Mouse (Mus musculus) lung, adult 18-20 months (tissue): ENCODE results near the gene Zfr.
"Not testable (repeated sequence)": the region's sequence is repeated elsewhere in the genome, so short reads cannot be mapped to it uniquely, and the experiment has no call there.

ENCODE experiments used
- DNase-seq, 2 experiments: peaks; one replicate each; pipeline ENCODE4 v3.0.0; 2022; ENCODE audit warnings: mixed read lengths in 2 of 2

Gene Zfr

DNA sequence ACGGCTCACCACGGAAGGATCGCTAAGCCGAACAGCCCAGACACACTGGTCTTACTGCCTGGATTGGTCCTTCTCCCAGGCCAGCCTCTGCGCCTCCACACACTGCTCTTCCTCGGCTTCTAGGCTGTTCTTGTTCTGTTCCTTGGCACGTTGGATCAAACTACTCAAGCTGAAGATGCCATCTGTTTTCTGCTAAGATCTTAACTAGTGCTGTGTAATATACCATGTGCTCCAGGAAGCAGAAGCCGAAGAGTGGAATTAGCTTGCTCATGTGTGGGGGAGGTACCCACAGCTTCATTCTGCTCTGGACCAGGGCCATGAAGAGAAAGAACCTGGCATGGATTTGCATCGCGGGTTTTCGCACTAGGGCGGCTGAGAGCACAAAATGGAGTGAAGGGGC is 11.2 kb upstream of the Zfr start:
- DNase-seq, result no peak

DNA sequence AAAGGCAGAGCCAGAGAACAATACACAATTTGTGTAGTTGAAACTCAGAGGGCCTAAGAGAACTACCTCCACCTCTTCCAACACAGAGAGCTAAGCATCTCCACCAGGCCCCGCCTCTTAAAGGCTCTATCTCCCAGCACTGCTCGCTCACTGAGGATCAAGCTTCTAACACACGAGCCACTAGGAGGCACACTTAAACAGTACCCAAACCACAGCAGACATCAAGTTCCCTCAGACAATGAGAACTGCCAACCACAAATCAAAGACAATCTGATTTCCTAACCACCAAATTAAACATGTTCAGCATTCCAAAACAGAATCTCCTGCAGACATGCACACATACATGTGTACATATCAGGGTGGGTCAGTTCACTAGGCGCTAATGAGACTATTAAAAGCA is 9.4 kb upstream of the Zfr start:
- DNase-seq, result peak; percentile 42 to 68

GRCm38 (mm10) chr15:12108922-12109321 is 8.7 kb upstream of the Zfr start:
- DNase-seq, result not testable (repeated sequence)

- DNase-seq, result peak; percentile 35 to 72
These were observed 6.4 kb upstream of the Zfr start for GRCm38 (mm10) chr15:12111232-12111631.

DNA sequence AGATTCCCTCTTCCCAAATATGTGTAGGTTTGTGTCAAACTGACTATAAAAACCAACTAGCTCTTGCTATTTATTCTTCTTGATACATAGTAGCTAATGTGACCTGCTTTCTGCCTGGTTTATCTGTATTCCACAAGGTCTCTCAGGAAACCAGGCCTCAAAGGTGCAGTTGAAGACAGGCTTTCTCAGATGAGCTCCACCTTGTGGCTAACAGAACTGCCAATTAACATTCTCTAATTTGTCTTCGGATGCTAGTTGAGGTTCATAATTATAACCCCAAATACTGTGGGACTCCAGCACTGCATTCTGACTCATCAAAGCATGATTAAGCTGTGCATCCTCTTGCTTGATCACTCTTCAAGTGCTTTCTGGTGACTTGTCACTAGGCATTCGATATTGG is 4.2 kb upstream of the Zfr start:
- no peak for DNase-seq

DNA sequence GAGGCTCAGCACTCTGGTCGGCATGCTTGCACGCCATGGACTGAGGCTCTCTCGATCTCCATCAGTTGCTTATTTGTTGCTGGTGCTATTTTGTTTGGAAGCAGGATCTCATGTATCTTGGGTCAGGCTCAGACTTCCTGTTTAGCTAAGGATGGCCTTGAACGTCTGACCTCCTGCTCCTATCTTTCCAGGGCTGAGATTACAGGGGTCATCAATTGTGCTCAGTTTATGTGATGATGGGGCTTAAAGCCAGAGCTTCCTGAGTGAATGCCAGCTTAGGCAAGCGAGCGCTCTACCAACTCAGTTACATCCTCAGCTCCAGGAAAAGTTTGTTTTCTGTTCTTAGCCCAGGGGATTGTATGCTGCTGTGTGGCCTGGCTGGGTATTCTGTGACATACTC is 3.1 kb upstream of the Zfr start:
- peak; percentile 45 to 60 for DNase-seq

DNA sequence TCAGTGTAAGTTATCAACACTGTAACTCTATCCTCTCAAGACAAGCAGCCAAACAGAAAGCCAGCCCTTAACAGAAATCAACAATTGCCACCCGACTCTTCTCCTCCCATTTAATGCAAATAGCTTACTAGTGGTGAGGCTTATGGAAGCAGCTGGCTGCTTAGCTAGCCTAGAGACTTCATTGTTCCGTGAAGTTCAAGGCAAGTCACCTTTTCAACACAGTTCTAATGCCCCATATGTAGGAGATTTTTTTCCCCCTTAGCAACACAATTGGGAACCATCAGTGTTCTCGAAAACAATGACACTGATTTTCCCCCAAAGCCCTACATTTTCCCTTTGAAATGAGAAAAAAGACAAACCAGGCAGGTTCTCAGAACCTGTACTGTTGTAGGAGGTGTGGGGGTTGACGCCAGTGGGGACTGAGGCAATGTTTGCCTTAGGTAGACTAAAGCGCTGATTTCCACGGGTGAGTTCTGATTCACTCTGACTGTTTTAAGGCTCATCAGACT is 1.9 kb upstream of the Zfr start:
- no peak for DNase-seq

DNA sequence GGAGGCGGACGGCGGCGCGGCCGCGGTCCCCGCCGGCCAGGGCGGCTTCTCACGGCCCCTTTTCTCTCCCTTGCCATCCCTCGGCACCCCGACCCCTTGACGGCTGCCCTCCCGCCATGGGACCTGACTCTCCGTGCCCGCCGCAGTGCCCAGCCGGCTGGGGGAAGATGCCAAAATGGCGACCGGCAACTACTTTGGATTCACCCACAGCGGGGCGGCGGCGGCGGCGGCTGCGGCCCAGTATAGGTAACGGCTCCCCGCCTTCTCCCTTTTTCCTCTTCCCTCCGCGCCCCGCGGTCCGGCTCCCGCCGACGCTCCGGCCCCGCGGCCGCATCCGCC is 431 bp downstream of the Zfr start:
- DNase-seq, result peak in 1 of 2 experiments; percentile 26

- peak; percentile 38 to 40 for DNase-seq
These were observed 949 bp downstream of the Zfr start for GRCm38 (mm10) chr15:12118432-12119128.

DNA sequence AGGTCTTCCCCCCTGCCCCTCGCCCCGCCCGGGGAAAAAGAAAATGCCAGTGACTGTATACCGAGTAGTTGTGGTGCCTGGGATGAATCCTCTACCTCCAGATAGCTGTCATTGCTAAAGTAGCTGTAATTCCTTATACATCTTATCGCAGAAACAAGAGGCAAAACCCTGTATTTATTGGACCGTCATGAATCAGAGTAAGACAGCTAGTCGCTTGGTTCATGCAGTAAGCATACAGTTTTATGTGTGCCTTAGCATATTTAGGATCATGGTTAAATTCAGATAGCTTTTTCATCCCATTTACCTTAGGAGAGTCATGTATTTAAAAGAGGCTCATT is 1.5 kb downstream of the Zfr start:
- no peak for DNase-seq

DNA sequence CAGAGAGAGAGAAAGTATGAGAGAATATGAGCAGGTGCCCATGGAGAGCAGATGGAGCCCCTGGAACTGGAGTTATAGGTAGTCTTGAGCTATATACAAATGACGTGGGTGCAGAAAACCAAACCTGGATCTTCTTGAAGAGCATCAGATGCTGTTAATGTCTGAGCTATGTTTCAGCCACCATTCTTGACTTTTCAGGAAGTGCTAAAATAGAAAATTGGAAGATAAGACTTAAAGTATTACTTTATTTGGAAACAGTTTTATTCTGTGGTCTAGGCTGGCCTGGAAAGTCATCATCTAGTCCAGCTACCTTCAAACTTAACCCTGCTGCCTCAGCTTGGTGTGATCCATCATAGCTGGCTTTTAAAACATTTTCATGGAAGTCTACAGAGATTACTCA is 7.3 kb downstream of the Zfr start:
- no peak for DNase-seq

DNA sequence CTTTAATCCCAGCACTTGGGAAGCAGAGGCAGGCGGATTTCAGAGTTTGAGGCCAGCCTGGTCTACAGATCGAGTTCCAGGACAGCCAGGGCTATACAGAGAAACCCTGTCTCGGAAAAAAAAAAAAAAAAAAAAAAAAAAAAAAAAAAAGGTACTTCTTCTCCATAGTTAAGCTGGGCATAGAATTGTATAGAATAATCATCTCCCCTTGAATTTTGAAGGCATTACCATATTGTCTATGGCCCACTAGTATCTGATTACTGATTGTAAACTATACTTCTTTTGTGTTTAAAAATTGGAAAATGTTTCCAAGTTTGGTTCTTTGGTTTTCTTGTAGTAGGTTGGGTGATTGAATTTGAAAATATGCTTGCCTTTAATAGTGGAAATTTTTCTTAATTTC is 13.2 kb downstream of the Zfr start:
- not testable (repeated sequence) for DNase-seq

GRCm38 (mm10) chr15:12134546-12134945 is 16.9 kb downstream of the Zfr start:
- DNase-seq, result no peak

DNA sequence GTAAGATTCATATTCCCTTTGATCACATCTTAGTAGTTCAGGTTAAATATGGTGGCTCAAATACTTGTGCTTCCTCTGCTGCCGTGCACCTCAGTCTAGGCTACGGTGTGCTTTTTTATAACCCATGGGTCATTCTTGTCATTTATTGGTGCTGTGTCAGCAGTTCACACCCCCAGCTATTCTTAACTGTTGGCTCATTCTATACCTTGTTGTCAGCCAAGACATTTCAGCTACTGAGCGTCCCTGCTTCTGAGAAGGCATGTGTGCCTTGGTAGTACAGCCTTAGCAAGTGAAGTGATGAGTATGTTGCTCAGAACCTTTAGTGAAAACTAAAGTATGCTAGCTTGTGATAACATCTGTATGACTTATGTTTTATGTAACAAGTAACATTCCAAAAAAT is 17.7 kb downstream of the Zfr start:
- DNase-seq, result no peak

DNA sequence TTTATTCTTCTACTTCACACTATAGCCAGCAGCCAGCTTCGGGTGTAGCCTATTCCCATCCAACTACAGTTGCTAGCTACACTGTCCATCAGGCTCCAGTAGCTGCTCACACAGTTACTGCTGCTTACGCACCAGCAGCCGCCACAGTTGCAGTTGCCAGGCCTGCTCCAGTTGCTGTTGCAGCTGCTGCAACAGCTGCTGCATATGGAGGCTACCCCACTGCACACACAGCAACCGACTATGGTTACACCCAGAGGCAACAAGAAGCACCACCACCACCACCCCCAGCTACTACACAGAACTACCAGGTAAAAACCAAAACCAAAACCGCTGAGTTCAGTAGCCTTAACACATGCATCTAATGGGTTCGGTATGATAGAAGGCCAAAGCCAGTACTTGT is 18.7 kb downstream of the Zfr start:
- DNase-seq, result no peak

GRCm38 (mm10) chr15:12140985-12141729 is 23.5 kb downstream of the Zfr start:
- DNase-seq, result no peak

GRCm38 (mm10) chr15:12147423-12147822 is 29.8 kb downstream of the Zfr start:
- DNase-seq, result no peak

DNA sequence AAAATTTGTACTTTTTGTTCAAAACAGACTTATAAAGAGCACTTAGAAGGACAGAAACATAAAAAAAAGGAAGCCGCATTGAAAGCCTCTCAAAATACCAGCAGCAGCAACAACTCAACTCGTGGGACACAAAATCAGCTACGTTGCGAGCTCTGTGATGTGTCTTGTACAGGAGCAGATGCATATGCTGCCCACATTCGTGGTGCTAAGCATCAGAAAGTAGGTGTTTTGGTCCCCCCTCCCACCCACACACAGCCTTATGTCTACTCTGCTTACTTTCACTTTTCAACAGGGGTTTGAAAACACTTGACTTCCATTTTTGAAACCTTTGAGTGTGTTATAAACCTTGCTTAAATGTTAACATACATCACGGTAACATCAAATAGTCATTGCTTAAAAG is 31.9 kb downstream of the Zfr start:
- DNase-seq, result no peak

- DNase-seq, result no peak
These were observed 36.1 kb downstream of the Zfr start for GRCm38 (mm10) chr15:12153747-12154146.

DNA sequence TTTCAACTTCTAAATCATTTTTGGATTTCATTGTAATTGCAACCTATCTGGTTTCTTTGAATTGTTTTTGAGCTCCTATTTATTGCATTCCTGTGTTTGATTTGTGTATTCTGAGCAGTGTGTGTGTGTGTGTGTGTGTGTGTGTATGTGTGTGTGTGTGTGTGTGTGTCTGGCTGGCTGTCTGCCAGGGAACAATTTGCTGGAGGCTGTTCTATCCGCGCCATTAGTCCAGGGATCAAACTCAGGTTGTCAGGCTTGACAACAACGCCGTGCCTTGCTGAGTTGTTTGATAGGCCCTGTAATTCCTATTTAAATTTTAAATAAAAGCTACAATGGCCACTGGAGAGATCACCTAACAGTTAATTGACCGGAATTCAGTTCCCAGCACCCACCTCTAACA is 60.5 kb downstream of the Zfr start:
- no peak for DNase-seq

GRCm38 (mm10) chr15:12181181-12181805 is 63.7 kb downstream of the Zfr start:
- DNase-seq, result not testable (repeated sequence)

GRCm38 (mm10) chr15:12193880-12194816 is 76.5 kb downstream of the Zfr start:
- DNase-seq, result peak; percentile 47 to 69
